Mouse (Mus musculus) activated CD4-positive, CD25-positive, alpha-beta regulatory T cell, adult 4 months (primary cell): Measurements from ENCODE around the gene Naaladl1. TPM values are rescaled to one million over a fixed set of nuclear protein-coding genes. Genes with fewer than 3 reads are reported as not detected.
"Not testable (repeated sequence)": the region's sequence is repeated elsewhere in the genome, so short reads cannot be mapped to it uniquely, and the experiment has no call there.

ENCODE experiments used
- ATAC-seq: one replicate; pipeline ENCODE4 v1.8.0; 2017
- polyA plus RNA-seq, 2 experiments: library from polyadenylated mRNA; unstranded; fragments of 100-300 nt; shearing (Covaris generic); gene quantifications; one replicate each; pipeline ENCODE4 v1.2.1; 2017

The Naaladl1 gene
- polyA plus RNA-seq, 2 experiments from 2014 or later = not detected

DNA sequence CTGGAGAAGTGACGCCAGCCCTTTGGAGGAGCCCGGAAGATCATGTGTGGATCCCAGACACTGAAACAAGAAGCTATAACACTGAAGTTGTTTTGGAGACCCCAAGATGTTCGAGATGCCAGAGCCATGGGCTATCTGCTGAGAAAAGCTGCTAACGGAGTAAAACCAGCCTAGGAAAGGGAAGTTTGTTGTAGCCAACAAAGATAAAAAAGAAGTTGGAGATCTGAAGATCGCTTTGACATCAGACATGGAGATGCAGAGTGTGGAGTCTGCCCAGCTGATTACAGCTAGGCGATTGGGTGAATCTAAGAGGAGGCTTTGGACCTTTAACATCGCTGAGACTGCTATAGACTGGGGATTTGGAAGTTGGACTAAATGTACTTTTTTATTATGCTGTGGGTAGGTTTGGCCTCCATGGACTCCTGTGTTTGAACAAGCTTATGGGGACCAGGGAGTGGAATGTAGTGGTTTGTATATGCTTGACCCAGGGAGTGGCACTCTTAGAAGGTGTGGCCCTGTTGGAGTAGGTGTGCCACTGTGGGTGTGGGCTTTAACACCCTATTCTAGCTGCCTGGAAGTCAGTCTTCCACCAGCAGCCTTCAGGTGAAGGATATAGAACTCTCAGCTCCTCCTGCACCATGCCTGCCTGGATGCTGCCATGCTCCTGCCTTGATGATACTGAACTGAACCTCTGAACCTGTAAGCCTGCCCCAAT, 25.0 kb downstream of the Naaladl1 start:
- not testable (repeated sequence) for ATAC-seq

DNA sequence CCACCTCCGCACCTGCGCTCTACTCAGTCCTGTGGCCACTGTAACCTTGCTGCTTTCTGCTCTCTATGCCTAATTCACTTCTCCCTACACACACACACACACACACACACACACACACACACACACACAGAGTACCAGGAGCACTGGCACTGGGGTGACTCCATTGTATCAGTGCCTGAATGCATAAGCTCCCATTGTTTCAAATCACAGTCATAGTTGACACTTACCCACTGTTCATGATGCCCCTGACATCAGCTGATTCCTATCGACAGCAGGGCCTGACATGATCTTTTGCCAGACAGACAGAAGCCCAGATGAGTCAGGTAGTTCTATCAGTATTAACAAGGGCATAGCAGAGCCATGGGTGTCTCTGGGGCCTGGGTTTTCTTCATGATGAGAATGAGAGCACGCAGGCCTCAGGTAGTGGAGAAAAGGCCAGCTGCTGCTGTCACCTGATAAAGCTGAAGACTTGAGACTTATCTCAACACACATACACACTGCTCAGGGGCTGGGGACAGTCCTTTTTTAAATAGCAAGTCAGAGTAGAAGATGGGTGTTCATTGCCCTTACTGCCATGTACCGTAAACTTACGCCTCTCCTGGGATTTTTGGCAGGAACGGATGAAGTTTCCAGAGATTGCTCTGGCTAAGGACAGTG, 26.7 kb downstream of the Naaladl1 start:
- ATAC-seq = no peak

DNA sequence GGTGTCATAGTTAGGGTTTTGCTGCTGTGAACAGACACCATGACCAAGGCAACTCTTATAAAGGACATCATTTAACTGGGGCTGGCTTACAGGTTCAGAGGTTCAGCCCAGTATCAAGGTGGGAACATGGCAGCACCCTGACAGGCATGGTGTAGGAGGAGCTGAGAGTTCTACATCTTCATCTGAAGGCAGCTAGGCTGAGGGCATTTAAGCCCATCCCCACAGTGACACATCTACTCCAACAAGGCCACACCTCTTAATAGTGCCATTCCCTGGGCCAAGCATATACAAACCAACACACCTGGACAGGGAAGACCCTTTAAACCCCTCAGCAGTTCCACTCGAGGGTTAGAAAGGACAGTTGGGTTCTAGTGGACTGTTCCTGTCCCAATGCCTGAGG, 27.6 kb downstream of the Naaladl1 start:
- not testable (repeated sequence) for ATAC-seq

DNA sequence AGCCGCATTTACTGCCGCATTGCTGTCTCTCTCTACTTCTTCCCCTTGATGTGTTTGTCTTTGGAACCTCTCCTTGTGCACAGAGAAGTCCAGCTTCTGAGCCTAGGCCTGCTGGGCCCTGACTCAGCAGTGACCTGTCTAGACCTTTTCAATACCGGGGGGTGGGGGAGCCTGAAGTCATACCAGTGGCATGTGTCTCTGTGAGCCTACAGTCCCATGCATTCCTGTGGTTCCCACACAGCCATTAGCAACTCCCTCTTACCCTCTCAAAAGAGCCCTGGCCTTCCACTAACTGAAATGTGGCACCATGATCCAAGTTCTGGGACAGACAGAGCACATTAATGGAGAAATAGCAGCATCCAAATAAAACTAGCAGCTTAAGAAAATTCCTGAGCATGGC, 30.8 kb downstream of the Naaladl1 start:
- ATAC-seq = no peak

DNA sequence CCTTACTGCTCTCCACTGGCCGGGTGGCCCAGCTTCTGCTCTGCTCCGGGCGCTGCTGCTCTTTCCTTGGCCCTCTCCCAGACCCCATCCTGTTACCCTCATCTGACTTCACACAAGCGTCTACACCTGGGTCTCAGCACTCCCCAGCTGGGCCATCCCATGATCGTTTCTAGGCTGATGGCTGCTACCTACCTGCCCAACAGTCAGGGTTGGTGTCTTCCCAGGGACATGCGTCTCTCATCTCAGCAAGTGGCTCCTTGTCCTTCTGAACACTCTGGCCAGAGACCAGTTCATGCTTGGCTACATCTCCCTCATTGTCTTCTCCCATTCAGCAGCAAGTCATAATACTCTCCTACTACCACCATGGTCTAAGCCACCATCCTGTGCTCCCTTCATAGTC, 34.1 kb downstream of the Naaladl1 start:
- ATAC-seq = no peak

DNA sequence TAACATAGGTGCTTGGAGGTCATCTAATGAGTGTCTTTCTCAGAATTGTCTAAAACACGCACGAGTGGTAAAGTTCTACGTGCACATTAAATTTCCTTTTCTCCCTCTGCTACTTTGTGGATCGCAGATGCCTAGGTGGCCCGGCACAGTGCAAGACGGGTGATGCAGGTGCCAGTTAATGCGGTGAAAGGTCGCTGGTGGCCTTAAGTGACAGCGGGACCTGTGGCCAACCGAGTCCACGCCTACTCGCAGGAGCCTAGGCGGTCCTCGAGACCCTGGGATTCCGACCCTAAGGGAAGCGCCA, 34.7 kb downstream of the Naaladl1 start:
- ATAC-seq = no peak

DNA sequence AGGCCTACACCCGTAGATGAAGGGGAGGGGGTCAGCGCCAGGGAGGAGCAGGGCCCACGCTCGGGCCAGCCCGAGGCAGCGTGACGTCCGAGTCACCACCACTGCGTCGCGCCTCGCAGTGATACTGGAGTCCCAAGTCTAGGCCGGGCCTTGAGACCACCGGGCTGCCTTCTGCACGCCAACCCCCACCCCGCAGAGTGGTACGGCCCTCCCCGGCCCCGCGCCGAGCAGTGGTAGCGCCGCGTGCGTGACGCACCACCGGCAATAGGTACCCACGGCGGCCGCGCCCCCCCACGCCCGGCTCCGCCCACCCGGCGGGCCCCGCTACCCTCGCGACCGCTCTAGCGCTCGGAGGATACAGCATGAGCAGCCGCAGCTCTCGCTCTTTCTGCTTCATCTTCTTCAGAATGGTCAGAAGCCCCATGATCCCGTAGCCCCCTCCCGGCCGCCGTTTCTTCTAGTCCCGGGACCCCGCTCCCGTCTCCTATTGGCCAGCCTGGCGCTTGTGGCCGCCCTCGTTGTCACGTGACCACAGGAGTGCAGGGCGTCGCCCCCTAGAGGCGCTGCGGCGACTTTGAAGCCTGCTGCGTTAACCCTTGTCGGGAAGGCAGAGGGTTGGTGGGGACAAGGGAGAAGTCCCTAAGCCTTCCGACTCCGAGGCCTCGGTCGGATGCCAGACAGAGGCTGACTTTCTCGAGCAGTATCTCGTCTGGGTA, 35.3 kb downstream of the Naaladl1 start, which contains the start of gene Batf2:
TSS of gene Batf2 (plus strand) at position 306 of the 716 bp plus-strand sequence.
- peak; percentile 87 for ATAC-seq

DNA sequence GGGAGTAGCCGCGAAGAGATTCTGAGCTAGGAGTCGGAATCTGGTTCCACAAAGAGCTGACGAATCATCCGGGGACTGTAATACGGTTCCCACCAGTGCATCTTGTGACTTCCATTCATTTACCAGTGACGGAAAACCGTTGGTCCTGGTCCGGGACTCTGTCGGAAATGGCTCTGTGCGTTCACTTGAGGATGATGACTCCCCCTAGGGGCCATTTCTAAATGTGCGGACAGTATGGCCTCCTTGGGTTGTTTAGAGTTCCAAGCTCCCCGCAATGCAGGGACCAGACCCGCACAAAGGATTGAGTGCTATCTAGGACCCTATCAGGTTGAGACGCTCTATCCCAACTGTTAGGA, 35.8 kb downstream of the Naaladl1 start, which contains the start of gene Arl2:
TSS of gene Arl2 (minus strand) at position 155 of the 356 bp plus-strand sequence.
- peak; percentile 63 for ATAC-seq

DNA sequence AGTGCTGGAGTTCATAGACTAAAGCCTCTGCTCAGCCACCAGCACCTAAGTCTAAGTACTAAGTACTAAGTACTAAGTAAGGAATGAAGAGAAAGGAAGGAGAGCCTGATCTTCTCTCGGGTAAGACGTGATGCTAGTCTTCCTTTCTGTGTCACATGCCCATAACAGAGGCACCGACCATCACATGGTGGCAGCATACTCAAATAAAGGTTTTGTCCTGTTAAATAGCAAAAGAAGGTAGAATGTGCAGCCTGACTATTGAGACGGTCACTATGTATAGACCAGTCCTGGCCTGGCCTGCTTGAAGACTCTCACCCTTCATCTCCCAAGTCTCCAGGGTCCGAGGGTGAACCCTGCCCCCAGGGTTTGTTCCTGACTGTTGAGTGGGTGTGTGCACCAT, 39.3 kb downstream of the Naaladl1 start:
- no peak for ATAC-seq

DNA sequence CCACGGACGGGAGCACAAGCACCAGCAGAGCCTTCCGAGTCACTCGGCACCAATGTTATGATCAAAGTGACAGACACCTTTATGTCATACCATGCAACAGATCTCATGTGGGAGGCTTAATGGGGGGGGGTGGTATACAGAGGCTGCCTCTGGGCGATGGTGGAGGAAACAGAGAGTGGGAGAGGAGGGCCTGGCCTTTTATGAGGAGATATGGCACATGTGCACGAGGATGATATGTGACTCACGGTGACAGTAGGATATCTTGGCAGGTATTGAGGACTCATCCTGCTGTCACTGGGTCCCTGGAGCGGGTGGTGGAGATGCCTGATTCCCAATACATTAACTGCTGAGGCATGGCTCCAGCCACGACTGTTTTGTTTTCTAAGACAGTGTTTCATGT, 49.6 kb downstream of the Naaladl1 start:
- ATAC-seq = no peak

DNA sequence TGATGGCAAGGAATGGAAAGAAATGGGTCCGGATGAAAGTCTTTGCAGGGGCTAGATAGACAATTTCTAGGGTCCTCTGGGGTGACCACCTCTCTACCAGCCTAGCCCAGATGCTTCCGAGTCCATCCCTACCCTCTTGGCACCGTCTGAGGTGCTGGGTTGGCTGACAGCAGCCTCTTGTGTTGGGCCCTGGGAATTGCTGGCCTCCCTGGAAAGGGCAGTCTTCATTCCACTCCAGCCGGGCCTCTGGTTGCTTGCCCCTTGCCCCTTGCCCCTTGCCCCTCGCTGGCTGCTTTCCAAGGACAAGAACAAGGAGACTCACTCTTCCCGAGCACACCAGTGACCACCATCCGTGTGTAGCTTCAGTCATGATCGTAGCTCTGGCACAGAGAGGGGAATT, 50.8 kb downstream of the Naaladl1 start:
- no peak for ATAC-seq

DNA sequence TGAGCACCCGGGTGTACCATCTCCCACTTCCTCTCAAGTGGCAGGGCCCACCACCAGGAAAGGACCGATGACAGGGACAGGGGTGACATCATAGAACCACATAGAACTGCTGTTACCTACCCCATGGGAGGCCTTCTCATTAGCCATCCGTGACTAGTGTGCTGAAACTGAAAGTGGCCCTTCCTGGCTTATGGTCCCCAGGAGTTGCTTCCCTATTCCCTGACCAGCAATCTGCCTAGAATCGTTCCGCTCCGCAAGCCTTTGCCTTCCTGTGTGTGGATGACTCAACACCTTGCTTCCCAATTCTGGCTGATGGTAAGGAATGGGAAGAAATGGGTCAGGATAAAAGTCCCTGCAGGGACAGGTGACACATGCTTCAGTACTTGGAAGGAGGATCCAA, 51.6 kb downstream of the Naaladl1 start:
- ATAC-seq = no peak

DNA sequence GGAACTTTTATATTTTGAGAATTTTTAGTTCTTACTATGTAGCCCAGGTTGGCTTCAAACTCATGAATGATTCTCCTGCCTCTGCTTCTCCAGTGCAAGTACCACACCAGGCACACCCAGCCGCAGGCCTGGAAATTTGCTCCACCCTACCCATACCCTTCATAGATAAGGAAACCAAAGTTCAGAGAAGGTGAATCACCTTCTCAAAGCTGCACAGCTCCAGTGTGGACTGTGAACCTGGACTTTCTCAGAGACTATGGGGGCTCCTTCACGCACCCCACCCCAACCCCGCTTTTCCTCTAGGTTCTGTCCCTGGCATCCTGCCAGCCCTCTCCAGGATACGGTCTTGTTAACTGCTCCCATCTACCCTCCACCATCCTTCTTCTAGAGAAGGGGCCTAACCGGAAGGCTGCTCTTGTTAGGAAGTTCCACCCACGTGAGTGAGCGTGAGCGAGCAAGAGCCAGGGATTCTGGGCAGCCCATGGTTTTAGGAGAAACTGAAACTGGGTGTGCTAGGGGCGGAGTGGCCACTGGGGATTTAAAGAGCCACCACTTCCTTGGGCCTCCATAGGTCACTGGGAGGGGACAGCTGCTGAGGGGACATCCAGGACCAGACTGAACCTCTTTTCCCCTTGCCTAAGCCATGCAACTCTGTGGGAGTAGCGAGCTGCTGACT, 58.4 kb downstream of the Naaladl1 start:
- ATAC-seq = no peak

Other genes starting within 250 kb of the Naaladl1 start
- gene Frmd8, start 230.5 kb upstream of the Naaladl1 start, polyA plus RNA-seq = 10 to 100 TPM; 70.6 to 78.6 TPM
- 10 to 100 TPM; 43.3 to 60.2 TPM for gene Slc25a45, start 228.0 kb upstream of the Naaladl1 start, polyA plus RNA-seq
- gene Tigd3, start 211.6 kb upstream of the Naaladl1 start, polyA plus RNA-seq = under 1 TPM; 0.29 to 0.58 TPM
- 100 to 1,000 TPM; 123 to 178 TPM for gene Dpf2, start 192.8 kb upstream of the Naaladl1 start, polyA plus RNA-seq
- under 1 TPM in 1 of 2 experiments, not detected in 1; 0.25 TPM for gene Cdc42ep2, start 181.0 kb upstream of the Naaladl1 start, polyA plus RNA-seq
- gene Pola2, start 141.6 kb upstream of the Naaladl1 start, polyA plus RNA-seq = 10 to 100 TPM; 16.5 to 17.5 TPM
- gene Slc22a20, start 119.6 kb upstream of the Naaladl1 start, polyA plus RNA-seq = not detected
- gene Capn1, start 89.9 kb upstream of the Naaladl1 start, polyA plus RNA-seq = 10 to 100 TPM; 48.8 to 56.7 TPM
- 10 to 100 TPM; 12.2 to 15.7 TPM for gene Syvn1, start 59.2 kb upstream of the Naaladl1 start, polyA plus RNA-seq
- gene Mrpl49, start 48.0 kb upstream of the Naaladl1 start, polyA plus RNA-seq = 10 to 100 TPM; 31.3 to 38.5 TPM
- 1,000 to 10,000 TPM; 2,454 to 3,437 TPM for gene Fau, start 47.9 kb upstream of the Naaladl1 start, polyA plus RNA-seq
- gene Znhit2, start 44.6 kb upstream of the Naaladl1 start, polyA plus RNA-seq = 10 to 100 TPM; 10.3 to 11.0 TPM
- 1 to 10 TPM; 5.4 to 9.2 TPM for gene Tm7sf2, start 37.4 kb upstream of the Naaladl1 start, polyA plus RNA-seq
- 10 to 100 TPM; 34.1 to 34.6 TPM for gene Vps51, start 28.6 kb upstream of the Naaladl1 start, polyA plus RNA-seq
- not detected for gene Tmem262, start 25.7 kb upstream of the Naaladl1 start, polyA plus RNA-seq
- under 1 TPM in 1 of 2 experiments, not detected in 1; 0.69 TPM for gene Gm28374, start 23.5 kb upstream of the Naaladl1 start, polyA plus RNA-seq
- gene Zfpl1, start 20.8 kb upstream of the Naaladl1 start, polyA plus RNA-seq = 10 to 100 TPM; 26.9 to 43.8 TPM
- 1 to 10 TPM; 6.7 to 9.3 TPM for gene Cdca5, start 20.8 kb upstream of the Naaladl1 start, polyA plus RNA-seq
- not detected for gene AC131692.1, start 11.4 kb upstream of the Naaladl1 start, polyA plus RNA-seq
- gene Sac3d1, start 12.9 kb downstream of the Naaladl1 start, polyA plus RNA-seq = 1 to 10 TPM; 2.5 to 2.6 TPM
- gene Snx15, start 22.5 kb downstream of the Naaladl1 start, polyA plus RNA-seq = 10 to 100 TPM; 17.4 to 25.2 TPM
- not detected for gene Batf2, start 35.2 kb downstream of the Naaladl1 start, polyA plus RNA-seq
- gene Arl2, start 35.8 kb downstream of the Naaladl1 start, polyA plus RNA-seq = 10 to 100 TPM; 16.9 to 20.1 TPM
- gene Majin, start 78.6 kb downstream of the Naaladl1 start, polyA plus RNA-seq = under 1 TPM in 1 of 2 experiments, not detected in 1; 0.60 TPM
- gene Gpha2, start 120.6 kb downstream of the Naaladl1 start, polyA plus RNA-seq = not detected
- gene Ppp2r5b, start 130.1 kb downstream of the Naaladl1 start, polyA plus RNA-seq = 1 to 10 TPM; 1.4 to 1.5 TPM
- gene Atg2a, start 135.9 kb downstream of the Naaladl1 start, polyA plus RNA-seq = 10 to 100 TPM in 1 of 2 experiments, 1 to 10 TPM in 1; 7.4 to 17.2 TPM
- gene Ehd1, start 170.9 kb downstream of the Naaladl1 start, polyA plus RNA-seq = 10 to 100 TPM; 11.0 to 15.2 TPM
- under 1 TPM; 0.11 to 0.17 TPM for gene Cdc42bpg, start 200.7 kb downstream of the Naaladl1 start, polyA plus RNA-seq
- 10 to 100 TPM; 13.9 to 19.1 TPM for gene Men1, start 229.2 kb downstream of the Naaladl1 start, polyA plus RNA-seq
- gene Map4k2, start 235.4 kb downstream of the Naaladl1 start, polyA plus RNA-seq = 100 to 1,000 TPM in 1 of 2 experiments, 10 to 100 TPM in 1; 82.0 to 116 TPM